Mouse (Mus musculus) cerebellum, postnatal 25 days (tissue): Measurements from ENCODE around the gene Rock2.
"Not testable (repeated sequence)": the region's sequence is repeated elsewhere in the genome, so short reads cannot be mapped to it uniquely, and the experiment has no call there.

Experiments used
- DNase-seq, 2 experiments: peaks; one replicate each; pipeline ENCODE4 v3.0.0; 2021; ENCODE audit warnings: mixed read lengths in 2 of 2

The Rock2 gene

GRCm38 (mm10) chr12:17009466-17009865, 114.8 kb downstream of the Rock2 start:
- no peak for DNase-seq

- DNase-seq = peak; percentile 62 to 77
These were observed 116.6 kb downstream of the Rock2 start, which contains the start of gene 2410004P03Rik for GRCm38 (mm10) chr12:17011100-17011870. TSS of gene 2410004P03Rik (minus strand) at chr12:17011727.

GRCm38 (mm10) chr12:17012067-17012899, 117.6 kb downstream of the Rock2 start:
- DNase-seq = no peak

- no peak for DNase-seq
These were observed 121.0 kb downstream of the Rock2 start for GRCm38 (mm10) chr12:17015711-17016110.

GRCm38 (mm10) chr12:17018468-17018867, 123.8 kb downstream of the Rock2 start:
- peak; percentile 51 to 77 for DNase-seq

GRCm38 (mm10) chr12:17021125-17021524, 126.4 kb downstream of the Rock2 start:
- not testable (repeated sequence) for DNase-seq

- no peak for DNase-seq
These were observed 127.5 kb downstream of the Rock2 start for GRCm38 (mm10) chr12:17022145-17022544.

GRCm38 (mm10) chr12:17024554-17025110, 129.9 kb downstream of the Rock2 start:
- no peak for DNase-seq

GRCm38 (mm10) chr12:17032694-17033463, 138.2 kb downstream of the Rock2 start:
- peak; percentile 74 to 87 for DNase-seq

GRCm38 (mm10) chr12:17033464-17033841, 138.8 kb downstream of the Rock2 start:
- no peak for DNase-seq

- no peak for DNase-seq
These were observed 140.0 kb downstream of the Rock2 start for GRCm38 (mm10) chr12:17034671-17035070.

- DNase-seq = peak in 1 of 2 experiments; percentile 50
These were observed 140.4 kb downstream of the Rock2 start for GRCm38 (mm10) chr12:17035128-17035527.

GRCm38 (mm10) chr12:17036532-17036931, 141.8 kb downstream of the Rock2 start:
- DNase-seq = no peak

GRCm38 (mm10) chr12:17037053-17037610, 142.4 kb downstream of the Rock2 start:
- no peak for DNase-seq
